Mouse (Mus musculus) cerebellum, postnatal 14 days (tissue): ENCODE measurements around the gene Hap1.
A peak's percentile ranks its signal among the peaks of the same experiment; 100 is the strongest.
"Not testable (repeated sequence)": the region's sequence is repeated elsewhere in the genome, so short reads cannot be mapped to it uniquely, and the experiment has no call there.

Experiments used
- DNase-seq, 2 experiments: peaks; one replicate each; pipeline ENCODE4 v3.0.0; 2021; ENCODE audit warnings: mixed read lengths in 2 of 2

Hap1 gene

GRCm38 (mm10) chr11:100388588-100388987, 32.7 kb upstream of the Hap1 start:
- peak; percentile 56 to 58 for DNase-seq

- DNase-seq: no peak
These were observed 31.9 kb upstream of the Hap1 start for GRCm38 (mm10) chr11:100387589-100388375.

GRCm38 (mm10) chr11:100387111-100387510, 31.2 kb upstream of the Hap1 start:
- no peak for DNase-seq

- DNase-seq: no peak
These were observed 30.7 kb upstream of the Hap1 start for GRCm38 (mm10) chr11:100386586-100386985.

GRCm38 (mm10) chr11:100385016-100385415, 29.1 kb upstream of the Hap1 start:
- DNase-seq: no peak

GRCm38 (mm10) chr11:100382682-100383081, 26.8 kb upstream of the Hap1 start:
- no peak for DNase-seq

- no peak for DNase-seq
These were observed 23.4 kb upstream of the Hap1 start for GRCm38 (mm10) chr11:100379311-100379710.

GRCm38 (mm10) chr11:100378446-100378845, 22.5 kb upstream of the Hap1 start:
- DNase-seq: no peak

- DNase-seq: no peak
These were observed 22.1 kb upstream of the Hap1 start for GRCm38 (mm10) chr11:100377989-100378388.

GRCm38 (mm10) chr11:100376746-100377389, 20.9 kb upstream of the Hap1 start:
- no peak for DNase-seq

GRCm38 (mm10) chr11:100376005-100376404, 20.1 kb upstream of the Hap1 start:
- DNase-seq: no peak

- no peak for DNase-seq
These were observed 19.2 kb upstream of the Hap1 start for GRCm38 (mm10) chr11:100375127-100375526.

GRCm38 (mm10) chr11:100371981-100372558, 16.1 kb upstream of the Hap1 start:
- no peak for DNase-seq

GRCm38 (mm10) chr11:100369822-100370221, 13.9 kb upstream of the Hap1 start:
- DNase-seq: peak in 1 of 2 experiments; percentile 46

GRCm38 (mm10) chr11:100369145-100369544, 13.2 kb upstream of the Hap1 start:
- no peak for DNase-seq

- peak; percentile 85 to 90 for DNase-seq
These were observed 7.1 kb upstream of the Hap1 start for GRCm38 (mm10) chr11:100362979-100363562.

GRCm38 (mm10) chr11:100362209-100362978, 6.5 kb upstream of the Hap1 start:
- peak; percentile 91 to 92 for DNase-seq

- not testable (repeated sequence) for DNase-seq
These were observed 5.1 kb upstream of the Hap1 start for GRCm38 (mm10) chr11:100361059-100361458.

- no peak for DNase-seq
These were observed 4.2 kb upstream of the Hap1 start for GRCm38 (mm10) chr11:100360175-100360574.

- DNase-seq: no peak
These were observed 1.5 kb upstream of the Hap1 start for GRCm38 (mm10) chr11:100357408-100357807.

GRCm38 (mm10) chr11:100356819-100357211, 887 bp upstream of the Hap1 start:
- DNase-seq: no peak

- DNase-seq: peak; percentile 55 to 60
These were observed 577 bp downstream of the Hap1 start for GRCm38 (mm10) chr11:100355151-100355951.
